Mouse (Mus musculus) thymus, postnatal 25 days (tissue): ENCODE data around the gene Nfix.

Experiments used
- DNase-seq: peaks from one replicate; pipeline ENCODE4 v3.0.0; 2022

Gene Nfix

GRCm38 (mm10) chr8:84732545-84732944 lies 67.6 kb downstream of the Nfix start:
- DNase-seq: no peak

- no peak for DNase-seq
Measured at GRCm38 (mm10) chr8:84731371-84732177, 68.6 kb downstream of the Nfix start.

- no peak for DNase-seq
Measured at GRCm38 (mm10) chr8:84730541-84731370, 69.4 kb downstream of the Nfix start.

DNA sequence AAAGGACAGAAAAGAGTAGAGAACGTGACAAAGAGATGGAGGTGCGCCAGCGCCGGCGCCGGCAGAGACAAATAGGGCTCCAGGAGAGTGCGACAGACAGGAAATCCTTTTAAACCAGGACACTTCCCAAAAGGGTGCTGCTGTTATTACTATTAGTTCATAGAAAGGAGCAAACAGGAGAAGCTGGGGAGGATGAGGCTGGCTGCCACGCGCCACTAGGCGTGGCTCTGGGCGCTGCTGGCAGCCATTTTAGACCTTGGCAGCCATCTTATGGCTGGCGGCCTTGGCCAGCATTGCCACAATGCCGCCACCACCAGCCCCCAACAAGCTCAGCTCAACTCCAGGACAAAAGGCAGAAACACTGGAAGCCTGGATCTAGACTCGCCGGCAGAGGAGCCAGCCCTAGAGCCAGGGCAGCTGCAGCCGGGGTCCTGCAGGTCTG lies 70.2 kb downstream of the Nfix start:
- DNase-seq: no peak

- DNase-seq: no peak
Measured at GRCm38 (mm10) chr8:84728474-84728873, 71.7 kb downstream of the Nfix start.

DNA sequence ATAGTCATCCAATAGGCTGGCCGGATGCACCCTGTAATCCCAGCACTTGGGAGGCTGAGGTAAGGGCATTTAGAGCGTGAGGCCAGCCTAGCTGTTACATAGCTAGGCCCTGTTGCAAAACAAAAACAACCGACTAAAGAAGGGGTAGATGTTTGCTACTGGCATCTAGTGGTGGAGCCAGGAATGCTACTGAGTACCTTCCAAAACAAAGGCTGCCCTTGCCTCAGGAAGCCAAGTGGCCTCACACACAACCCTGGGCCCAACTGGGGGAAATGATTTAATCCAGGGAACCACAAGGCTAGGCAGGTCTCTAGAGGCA lies 74.2 kb downstream of the Nfix start:
- no peak for DNase-seq

- DNase-seq: no peak
Measured at GRCm38 (mm10) chr8:84725246-84725940, 74.8 kb downstream of the Nfix start.

DNA sequence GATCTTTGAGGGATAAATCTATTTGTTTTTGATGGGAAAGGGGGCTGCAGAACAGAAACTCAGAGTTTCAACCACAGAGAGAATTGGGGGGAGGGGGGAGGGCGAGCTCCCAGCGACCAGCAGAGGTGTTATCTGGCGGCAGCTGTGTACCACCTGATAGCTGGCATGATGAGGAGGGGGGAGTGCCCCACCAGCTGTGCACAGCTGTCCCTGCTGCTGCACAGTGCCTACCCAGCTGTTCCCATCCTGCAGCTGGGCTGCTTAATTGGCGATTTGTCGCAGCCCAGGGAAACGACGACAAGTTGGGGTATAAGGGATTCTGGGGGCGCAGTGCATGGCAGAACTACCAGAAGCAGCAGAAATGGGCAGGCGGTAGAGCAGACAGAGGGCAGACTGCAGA lies 75.5 kb downstream of the Nfix start:
- peak; percentile 27 for DNase-seq

DNA sequence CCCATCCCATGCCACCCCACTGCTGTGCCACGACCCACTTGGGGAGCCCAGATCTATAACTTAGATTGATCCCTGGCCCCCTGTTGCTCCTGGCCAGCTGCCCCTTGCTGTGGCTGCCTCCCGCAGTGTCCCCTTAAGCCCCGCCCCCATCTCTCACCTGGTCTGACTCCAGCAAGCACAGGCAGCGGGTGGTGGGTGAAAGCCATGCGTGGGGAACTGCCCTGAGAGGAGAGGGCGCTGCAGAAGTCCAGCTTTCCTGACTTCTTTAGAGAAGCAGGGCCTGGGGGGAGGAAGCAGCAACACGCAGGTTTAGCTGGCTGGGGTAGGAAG lies 76.6 kb downstream of the Nfix start:
- DNase-seq: peak; percentile 49

DNA sequence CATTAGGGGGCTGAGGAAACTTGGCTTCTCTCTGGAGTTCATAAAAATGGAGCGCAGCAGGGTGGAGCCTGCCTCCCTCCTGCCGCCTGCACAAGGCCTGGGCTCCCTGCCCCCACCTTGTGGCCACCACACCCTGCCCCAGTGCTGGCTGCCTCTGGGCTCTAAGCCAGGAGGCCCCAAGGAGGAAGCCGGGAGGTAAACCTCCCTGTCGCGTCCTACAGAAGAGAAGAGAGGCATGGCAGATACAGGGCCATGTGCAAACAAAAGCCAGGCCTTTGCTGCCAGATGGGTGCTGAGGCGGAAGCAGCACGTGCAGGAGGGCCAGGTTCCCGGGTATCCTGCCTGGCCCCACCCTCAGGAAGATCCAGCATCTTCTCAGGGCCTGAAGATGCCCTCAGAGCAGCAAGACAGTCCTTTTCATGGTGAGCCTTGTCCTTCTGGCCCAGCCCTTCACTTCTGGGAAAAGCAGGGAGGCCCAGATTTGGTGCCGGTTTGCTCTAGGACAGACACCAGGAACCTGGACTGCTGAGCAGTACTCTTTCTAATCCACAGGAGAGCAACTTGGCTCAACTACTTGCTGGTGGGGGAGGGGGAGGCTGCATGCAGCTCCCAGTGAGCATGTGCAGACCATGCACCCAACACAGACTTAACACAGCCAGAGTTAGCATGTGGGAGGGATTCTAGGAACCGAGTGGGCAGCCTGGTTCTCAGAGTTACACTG lies 77.1 kb downstream of the Nfix start, which contains the start of gene G430095P16Rik:
Gene G430095P16Rik, plus strand, starts transcription at position 158 of the 721 bp plus-strand sequence.
- peak; percentile 65 for DNase-seq

DNA sequence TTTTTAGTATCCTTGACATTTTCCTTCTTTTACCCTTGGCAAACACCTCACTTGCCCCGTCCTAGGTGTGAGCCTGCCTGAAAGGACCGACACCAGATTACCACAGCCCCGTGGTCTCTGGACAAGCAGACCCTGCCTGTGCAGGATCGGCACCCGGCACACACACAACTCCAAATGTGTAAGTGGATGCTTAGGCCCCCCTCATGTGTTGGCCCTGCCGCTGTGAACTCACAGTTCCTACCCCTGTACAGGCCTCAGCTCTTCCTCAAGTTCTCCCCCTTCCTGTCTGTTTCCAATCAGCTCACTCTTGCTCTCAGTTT lies 77.7 kb downstream of the Nfix start:
- no peak for DNase-seq

GRCm38 (mm10) chr8:84718959-84719690 lies 81.0 kb downstream of the Nfix start:
- DNase-seq: no peak

GRCm38 (mm10) chr8:84718476-84718875 lies 81.7 kb downstream of the Nfix start:
- no peak for DNase-seq

GRCm38 (mm10) chr8:84716790-84717189 lies 83.4 kb downstream of the Nfix start:
- no peak for DNase-seq

GRCm38 (mm10) chr8:84715893-84716468 lies 84.2 kb downstream of the Nfix start:
- no peak for DNase-seq

GRCm38 (mm10) chr8:84714161-84714560 lies 86.0 kb downstream of the Nfix start:
- DNase-seq: no peak

- DNase-seq: no peak
Measured at GRCm38 (mm10) chr8:84713381-84713780, 86.8 kb downstream of the Nfix start.

DNA sequence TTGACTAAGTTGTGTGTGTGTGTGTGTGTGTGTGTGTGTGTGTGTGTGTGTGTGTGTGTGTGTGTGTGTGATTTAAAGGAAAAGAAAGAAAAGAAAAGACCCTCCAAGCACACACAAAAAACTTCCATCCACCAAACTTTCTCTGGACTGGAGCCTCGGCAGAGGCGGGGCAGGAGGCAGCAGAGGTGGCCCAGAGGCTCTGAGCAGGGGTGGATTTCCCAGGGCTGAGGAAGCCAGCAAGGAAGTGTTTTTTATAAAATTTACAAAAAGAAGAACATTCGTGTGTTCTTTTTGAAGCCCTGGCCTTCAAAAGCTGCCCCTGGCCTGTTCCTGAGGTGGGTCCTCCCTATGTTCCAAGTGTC lies 87.4 kb downstream of the Nfix start:
- DNase-seq: no peak

GRCm38 (mm10) chr8:84711933-84712758 lies 88.0 kb downstream of the Nfix start:
- DNase-seq: no peak

GRCm38 (mm10) chr8:84711312-84711711 lies 88.8 kb downstream of the Nfix start:
- DNase-seq: no peak

DNA sequence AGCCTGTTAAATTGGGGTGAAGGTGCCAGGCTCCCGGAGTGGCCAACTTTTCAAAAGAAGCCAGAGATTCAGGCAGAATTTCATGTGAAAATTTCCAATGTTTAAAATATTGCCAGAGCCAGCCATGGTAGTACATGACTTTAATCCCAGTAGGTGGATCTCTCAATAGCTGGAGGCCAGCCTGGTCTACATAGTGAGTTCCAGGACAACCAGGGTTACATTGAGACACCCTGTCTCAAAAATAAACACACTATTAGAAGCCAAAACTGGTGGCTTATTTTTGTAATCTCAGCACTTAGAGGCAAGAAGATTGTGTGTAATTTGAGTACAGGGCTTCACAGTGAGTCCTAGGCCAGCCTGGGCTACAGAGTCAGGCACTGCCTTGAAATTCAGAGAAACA lies 90.2 kb downstream of the Nfix start:
- DNase-seq: no peak
